Mouse (Mus musculus) hindbrain, embryonic 10.5 days (tissue): ENCODE data around the gene Snrnp27. TPM values are rescaled to one million over a fixed set of nuclear protein-coding genes. Genes with fewer than 3 reads are reported as not detected.

Source experiments
- DNase-seq: peaks from one replicate; pipeline ENCODE4 v3.0.0-alpha.2; 2017; ENCODE audit warnings: low spot score
- H3K27ac ChIP-seq: fragments of 300-500 bp; sonication (generic); 2 replicates; pipeline ENCODE4 v1.5.1; 2016; ENCODE audit warnings: mild to moderate bottlenecking, moderate library complexity
- H3K27me3 ChIP-seq: fragments of 300-500 bp; sonication (generic); 2 replicates; pipeline ENCODE4 v1.6.1; 2016; ENCODE audit warnings: mild to moderate bottlenecking; ENCODE audit not compliant: poor library complexity, insufficient read depth, severe bottlenecking
- H3K36me3 ChIP-seq: fragments of 300-500 bp; sonication (generic); 2 replicates; pipeline ENCODE4 v1.6.1; 2016; ENCODE audit warnings: mild to moderate bottlenecking, moderate library complexity
- H3K4me1 ChIP-seq: fragments of 300-500 bp; sonication (generic); replicated peaks from 2 replicates; pipeline ENCODE4 v1.6.1; 2016; ENCODE audit warnings: mild to moderate bottlenecking
- H3K4me3 ChIP-seq: fragments of 300-500 bp; sonication (generic); 2 replicates; pipeline ENCODE4 v1.5.1; 2016; ENCODE audit warnings: mild to moderate bottlenecking, moderate library complexity
- H3K9me3 ChIP-seq: fragments of 300-500 bp; sonication (generic); 2 replicates; pipeline ENCODE4 v1.6.1; 2016; ENCODE audit warnings: mild to moderate bottlenecking, moderate library complexity
- WGBS: fragments of 180-500 bp; shearing (Covaris S2); methylation state at CpG from one replicate; pipeline ENCODE4 v1.1.7; 2016; 5-methylcytosine and 5-hydroxymethylcytosine counted together
- polyA plus RNA-seq: library from polyadenylated mRNA; unstranded; fragments of >200 nt; fragmentation: Nextera tagmentation; extraction: Ambion mirVana; gene quantifications from 2 replicates; pipeline ENCODE4 v1.2.1, GENCODE M21; 2016

Snrnp27 gene
- polyA plus RNA-seq = 120 and 128 TPM in 2 replicates

- peak within 1 kb of the TSS; percentile 92 for H3K27ac ChIP-seq
- WGBS = 3% methylated on average over 36 of the region's 36 CpGs
- H3K27me3 ChIP-seq = no peaks in the 10 kb centered on the region
- H3K4me3 ChIP-seq = peak within 1 kb of the TSS; percentile 91
- peaks cover 45% of the 10 kb centered on the region for H3K36me3 ChIP-seq
- H3K9me3 ChIP-seq = no peaks in the 10 kb centered on the region
- DNase-seq = peak; percentile 94
- H3K4me1 ChIP-seq = peaks cover 17% of the 10 kb centered on the region
Measured at GRCm38 (mm10) chr6:86683872-86684654, at the start of gene Snrnp27. Gene Snrnp27, minus strand, starts transcription at chr6:86684522.

- WGBS = under 1% methylated on average over 53 of the region's 59 CpGs
- Histone ChIP-seq H3K36me3 (no peaks in the 10 kb centered on the region), H3K9me3 (no peaks in the 10 kb centered on the region), H3K4me1 (peaks cover 28% of the 10 kb centered on the region), H3K27ac (peak within 1 kb of the TSS; percentile 94), H3K4me3 (peak within 1 kb of the TSS; percentile 81), H3K27me3 (no peaks in the 10 kb centered on the region)
- peak; percentile 96 for DNase-seq
Measured at GRCm38 (mm10) chr6:86733183-86733876, 49.0 kb upstream of the Snrnp27 start, which contains the start of gene Gmcl1. Gene Gmcl1, minus strand, starts transcription at chr6:86733383.

GRCm38 (mm10) chr6:86732276-86733173, 48.2 kb upstream of the Snrnp27 start:
- H3K4me1 ChIP-seq = peaks cover 28% of the 10 kb centered on the region
- H3K36me3 ChIP-seq = peaks cover 4% of the 10 kb centered on the region
- no peaks in the 10 kb centered on the region for H3K9me3 ChIP-seq
- H3K27ac ChIP-seq = peak overlapping the region; percentile 94
- no peaks in the 10 kb centered on the region for H3K27me3 ChIP-seq
- H3K4me3 ChIP-seq = peak overlapping the region; percentile 81
- DNase-seq = peak; percentile 43
- under 1% methylated on average over 62 of the region's 62 CpGs for WGBS

GRCm38 (mm10) chr6:86728711-86729110, 44.4 kb upstream of the Snrnp27 start:
- no peaks in the 10 kb centered on the region for H3K9me3 ChIP-seq
- no peak for DNase-seq
- H3K27ac ChIP-seq = no peak overlapping the region
- H3K4me1 ChIP-seq = peaks cover 19% of the 10 kb centered on the region
- H3K4me3 ChIP-seq = no peak overlapping the region
- H3K36me3 ChIP-seq = peaks cover 28% of the 10 kb centered on the region
- WGBS = 91% methylated on average over 5 of the region's 5 CpGs
- H3K27me3 ChIP-seq = no peaks in the 10 kb centered on the region

- Histone ChIP-seq H3K4me1 (no peaks in the 10 kb centered on the region), H3K27ac (no peak overlapping the region), H3K36me3 (peaks cover 65% of the 10 kb centered on the region), H3K4me3 (no peak overlapping the region), H3K9me3 (no peaks in the 10 kb centered on the region), H3K27me3 (no peaks in the 10 kb centered on the region)
- WGBS = 84% methylated on average over 3 of the region's 3 CpGs
- no peak for DNase-seq
Measured at GRCm38 (mm10) chr6:86721977-86722376, 37.7 kb upstream of the Snrnp27 start.

GRCm38 (mm10) chr6:86708072-86708774, 23.9 kb upstream of the Snrnp27 start:
- 91% methylated on average over 4 of the region's 4 CpGs for WGBS

GRCm38 (mm10) chr6:86702577-86702976, 18.3 kb upstream of the Snrnp27 start:
- no peaks in the 10 kb centered on the region for H3K4me1 ChIP-seq
- no peak overlapping the region for H3K27ac ChIP-seq
- peaks cover 99% of the 10 kb centered on the region for H3K36me3 ChIP-seq
- H3K27me3 ChIP-seq = no peaks in the 10 kb centered on the region
- H3K4me3 ChIP-seq = no peak overlapping the region
- no peak for DNase-seq
- no peaks in the 10 kb centered on the region for H3K9me3 ChIP-seq
- WGBS = 91% methylated on average over 9 of the region's 9 CpGs

More at GRCm38 (mm10) chr6:86708072-86708774, 23.9 kb upstream of the Snrnp27 start:
- H3K27me3 ChIP-seq = no peaks in the 10 kb centered on the region
- no peak for DNase-seq
- H3K27ac ChIP-seq = no peak overlapping the region
- no peaks in the 10 kb centered on the region for H3K4me1 ChIP-seq
- H3K9me3 ChIP-seq = no peaks in the 10 kb centered on the region
- no peak overlapping the region for H3K4me3 ChIP-seq
- H3K36me3 ChIP-seq = peaks cover 88% of the 10 kb centered on the region

- no peak overlapping the region for H3K27ac ChIP-seq
- H3K4me3 ChIP-seq = no peak overlapping the region
- H3K27me3 ChIP-seq = no peaks in the 10 kb centered on the region
- no peak for DNase-seq
- WGBS = 87% methylated on average over 6 of the region's 6 CpGs
- no peaks in the 10 kb centered on the region for H3K9me3 ChIP-seq
- peaks cover 79% of the 10 kb centered on the region for H3K36me3 ChIP-seq
- no peaks in the 10 kb centered on the region for H3K4me1 ChIP-seq
Measured at GRCm38 (mm10) chr6:86697903-86698302, 13.6 kb upstream of the Snrnp27 start.

GRCm38 (mm10) chr6:86696213-86696612, 11.9 kb upstream of the Snrnp27 start:
- Histone ChIP-seq H3K36me3 (peaks cover 72% of the 10 kb centered on the region), H3K4me3 (no peak overlapping the region), H3K9me3 (no peaks in the 10 kb centered on the region), H3K27ac (no peak overlapping the region), H3K27me3 (no peaks in the 10 kb centered on the region), H3K4me1 (no peaks in the 10 kb centered on the region)
- DNase-seq = no peak
- 88% methylated on average over 10 of the region's 10 CpGs for WGBS

GRCm38 (mm10) chr6:86694465-86694864, 10.1 kb upstream of the Snrnp27 start:
- Histone ChIP-seq H3K4me3 (no peak overlapping the region), H3K36me3 (peaks cover 72% of the 10 kb centered on the region), H3K4me1 (no peaks in the 10 kb centered on the region), H3K27me3 (no peaks in the 10 kb centered on the region), H3K9me3 (no peaks in the 10 kb centered on the region), H3K27ac (no peak overlapping the region)
- peak; percentile 60 for DNase-seq

- Histone ChIP-seq H3K4me1 (peaks cover 3% of the 10 kb centered on the region), H3K36me3 (peaks cover 45% of the 10 kb centered on the region), H3K9me3 (no peaks in the 10 kb centered on the region), H3K4me3 (no peak overlapping the region), H3K27me3 (no peaks in the 10 kb centered on the region), H3K27ac (no peak overlapping the region)
- WGBS = 95% methylated on average over 3 of the region's 3 CpGs
- no peak for DNase-seq
Measured at GRCm38 (mm10) chr6:86689671-86690070, 5.3 kb upstream of the Snrnp27 start.

GRCm38 (mm10) chr6:86686971-86687370, 2.6 kb upstream of the Snrnp27 start:
- H3K9me3 ChIP-seq = no peaks in the 10 kb centered on the region
- no peak overlapping the region for H3K4me3 ChIP-seq
- H3K27me3 ChIP-seq = no peaks in the 10 kb centered on the region
- peaks cover 41% of the 10 kb centered on the region for H3K36me3 ChIP-seq
- H3K4me1 ChIP-seq = peaks cover 17% of the 10 kb centered on the region
- H3K27ac ChIP-seq = no peak overlapping the region
- 71% methylated on average over 1 of the region's 1 CpGs for WGBS
- no peak for DNase-seq
